Mouse (Mus musculus) C2C12 (cell line): ENCODE data around the gene Zic4. TPM values are rescaled to one million over a fixed set of nuclear protein-coding genes. Genes with fewer than 3 reads are reported as not detected.

Experiments
- H3K27me3 ChIP-seq: one replicate; pipeline ENCODE4 v1.6.1; 2011; ENCODE audit not compliant: control insufficient read depth, insufficient read depth, insufficient read length
- H3K36me3 ChIP-seq: one replicate; pipeline ENCODE4 v1.6.1; 2011; ENCODE audit not compliant: control insufficient read depth, insufficient read depth
- H3K4me3 ChIP-seq: one replicate; pipeline ENCODE4 v1.5.1; 2011; ENCODE audit warnings: mild to moderate bottlenecking, control low read depth; ENCODE audit not compliant: poor library complexity, insufficient read depth, severe bottlenecking
- H3K79me2 ChIP-seq: one replicate; pipeline ENCODE4 v1.6.1; 2011; ENCODE audit not compliant: control insufficient read depth, insufficient read depth
- H3K79me3 ChIP-seq: one replicate; pipeline ENCODE4 v1.6.1; 2011; ENCODE audit warnings: low read depth, control low read depth
- H3ac ChIP-seq: one replicate; pipeline ENCODE3; 2011; ENCODE audit warnings: low read depth; ENCODE audit not compliant: control insufficient read depth, insufficient read length
- CEBPB ChIP-seq: IDR thresholded peaks from one replicate; pipeline ENCODE4 v1.6.1; 2011; ENCODE audit warnings: low read depth, mild to moderate bottlenecking, control low read depth, moderate library complexity
- CTCF ChIP-seq: IDR thresholded peaks from one replicate; pipeline ENCODE4 v1.5.1; 2011; ENCODE audit not compliant: control insufficient read depth, insufficient read depth, insufficient read length
- FOSL1 ChIP-seq: IDR thresholded peaks from one replicate; pipeline ENCODE4 v1.8.0; 2011; ENCODE audit warnings: mild to moderate bottlenecking, low read length; ENCODE audit not compliant: poor library complexity, insufficient read depth, severe bottlenecking
- MAX ChIP-seq: IDR thresholded peaks from one replicate; pipeline ENCODE4 v1.6.1; 2011; ENCODE audit warnings: mild to moderate bottlenecking, control low read depth
- MYOD1 ChIP-seq: IDR thresholded peaks from one replicate; pipeline ENCODE4 v1.6.1; 2011; ENCODE audit warnings: low read depth; ENCODE audit not compliant: control insufficient read depth, insufficient read length
- MYOG ChIP-seq: IDR thresholded peaks from one replicate; pipeline ENCODE4 v1.6.1; 2011; ENCODE audit not compliant: control insufficient read depth, insufficient read length; ENCODE audit errors: extremely low read depth
- USF1 ChIP-seq: IDR thresholded peaks from one replicate; pipeline ENCODE4 v1.6.1; 2011; ENCODE audit warnings: low read depth, mild to moderate bottlenecking, control low read depth, moderate library complexity
- polyA plus RNA-seq: library from polyadenylated mRNA; unstranded; fragments of >200 nt; fragmentation: generic; extraction: Trizol; gene quantifications from one replicate; pipeline ENCODE4 v1.2.1, GENCODE M21; 2012; ENCODE audit warnings: missing spikeins

The Zic4 gene
- polyA plus RNA-seq, 1 experiment = 0.99 TPM

DNA sequence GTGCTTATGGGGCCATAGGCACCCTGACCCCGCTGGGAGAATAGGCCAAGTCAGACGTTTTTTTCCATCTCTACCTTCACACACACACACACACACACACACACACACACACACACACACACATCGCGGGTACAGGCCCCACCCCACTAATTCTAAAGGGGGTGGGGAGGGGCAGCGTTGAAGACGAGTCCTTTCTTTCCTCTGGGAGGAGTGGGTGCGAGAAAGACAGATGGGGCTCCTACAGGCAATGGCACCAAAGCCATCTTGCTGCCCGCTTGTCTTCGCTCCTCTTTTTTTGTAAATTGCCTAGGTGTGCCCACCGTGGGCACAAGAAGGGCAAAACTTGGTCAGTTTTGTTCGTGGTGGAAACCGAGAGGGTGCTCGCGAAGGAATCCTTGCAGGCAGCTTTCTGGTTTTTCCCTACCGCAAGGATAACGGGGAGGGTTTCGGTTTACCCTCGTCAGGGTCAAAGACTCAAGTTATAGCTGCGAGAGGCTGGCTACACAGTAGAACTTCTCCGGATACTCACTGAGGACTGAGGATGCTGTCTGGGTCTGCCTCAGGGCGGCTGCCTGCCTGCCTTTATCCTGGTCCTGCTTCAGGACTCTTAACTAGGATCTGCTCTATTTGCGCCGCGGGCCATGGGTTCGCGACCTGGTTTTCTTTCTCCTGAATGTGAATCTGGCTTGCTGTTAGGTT, 7.2 kb downstream of the Zic4 start:
- no peak for TF ChIP-seq CEBPB
- Histone ChIP-seq H3K4me3 (no peak overlapping the region), H3ac (no peak overlapping the region), H3K79me2 (no peaks in the 10 kb centered on the region), H3K36me3 (no peaks in the 10 kb centered on the region), H3K27me3 (no peaks in the 10 kb centered on the region), H3K79me3 (no peaks in the 10 kb centered on the region)

DNA sequence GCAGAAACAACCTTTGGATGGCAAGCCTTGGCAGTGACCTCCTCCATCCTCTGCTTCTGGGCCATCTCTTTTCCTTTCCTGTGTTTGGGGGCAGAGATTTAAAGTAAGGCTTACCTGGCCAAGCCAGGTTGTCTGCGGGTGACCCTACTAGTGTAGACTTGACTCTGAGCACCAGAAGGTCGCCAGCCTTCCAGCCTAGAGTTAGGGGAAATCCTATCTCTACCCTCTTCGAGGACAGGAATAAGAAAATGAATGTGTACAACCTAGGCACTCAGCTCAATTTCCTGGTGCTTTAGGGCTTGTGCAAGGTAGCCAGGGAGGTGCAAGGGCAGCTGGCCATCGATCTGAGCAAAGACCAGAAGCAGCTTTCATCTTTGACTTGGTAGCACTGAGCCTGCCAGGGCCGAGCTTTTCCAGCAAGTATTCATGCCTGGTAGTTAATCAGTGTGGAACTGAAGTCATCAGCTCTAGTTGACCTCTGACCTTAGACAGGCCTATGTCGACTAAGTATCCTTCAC, 8.0 kb downstream of the Zic4 start:
- H3K27me3 ChIP-seq = no peaks in the 10 kb centered on the region
- TF ChIP-seq CTCF = no peak
- TF ChIP-seq USF1 = no peak
- no peak for TF ChIP-seq CEBPB
- TF ChIP-seq MAX = no peak
- TF ChIP-seq MYOD1 = no peak
- no peak for TF ChIP-seq FOSL1
- TF ChIP-seq MYOG = no peak

GRCm38 (mm10) chr9:91371011-91371410, 8.8 kb downstream of the Zic4 start:
- Histone ChIP-seq H3K27me3 (no peaks in the 10 kb centered on the region), H3K79me2 (no peaks in the 10 kb centered on the region), H3K36me3 (no peaks in the 10 kb centered on the region), H3ac (no peak overlapping the region), H3K4me3 (no peak overlapping the region), H3K79me3 (no peaks in the 10 kb centered on the region)
- TF ChIP-seq CEBPB (no peak), USF1 (no peak), MYOD1 (no peak), CTCF (no peak)

More for the DNA sequence above, 8.0 kb downstream of the Zic4 start:
- H3K79me2 ChIP-seq = no peaks in the 10 kb centered on the region
- H3K4me3 ChIP-seq = no peak overlapping the region
- H3ac ChIP-seq = no peak overlapping the region
- H3K79me3 ChIP-seq = no peaks in the 10 kb centered on the region
- no peaks in the 10 kb centered on the region for H3K36me3 ChIP-seq

DNA sequence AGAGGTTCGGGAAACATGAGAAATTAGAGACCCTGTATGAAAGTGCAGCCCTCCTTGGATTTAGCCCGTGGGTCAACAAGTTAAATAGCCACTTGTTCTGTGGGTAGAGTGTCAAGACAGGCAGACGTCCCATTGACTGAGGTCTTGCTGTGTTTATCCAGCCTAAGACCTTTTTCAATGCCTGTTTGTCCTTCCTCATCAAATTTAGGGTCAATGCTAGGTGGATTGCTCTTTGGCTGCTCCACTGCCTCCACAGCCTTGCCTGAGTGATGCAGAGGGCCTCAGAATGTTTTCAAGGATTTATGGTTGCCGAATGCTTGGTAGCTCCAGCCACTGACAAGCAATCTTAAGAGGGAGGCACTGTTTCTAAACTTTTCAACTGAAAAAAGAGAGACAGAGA, 9.4 kb downstream of the Zic4 start:
- Histone ChIP-seq H3ac (no peak overlapping the region), H3K27me3 (no peaks in the 10 kb centered on the region), H3K4me3 (no peak overlapping the region), H3K36me3 (no peaks in the 10 kb centered on the region), H3K79me2 (no peaks in the 10 kb centered on the region), H3K79me3 (no peaks in the 10 kb centered on the region)
- TF ChIP-seq MYOG (no peak), MYOD1 (no peak), FOSL1 (no peak), CTCF (no peak), CEBPB (no peak), MAX (no peak)

DNA sequence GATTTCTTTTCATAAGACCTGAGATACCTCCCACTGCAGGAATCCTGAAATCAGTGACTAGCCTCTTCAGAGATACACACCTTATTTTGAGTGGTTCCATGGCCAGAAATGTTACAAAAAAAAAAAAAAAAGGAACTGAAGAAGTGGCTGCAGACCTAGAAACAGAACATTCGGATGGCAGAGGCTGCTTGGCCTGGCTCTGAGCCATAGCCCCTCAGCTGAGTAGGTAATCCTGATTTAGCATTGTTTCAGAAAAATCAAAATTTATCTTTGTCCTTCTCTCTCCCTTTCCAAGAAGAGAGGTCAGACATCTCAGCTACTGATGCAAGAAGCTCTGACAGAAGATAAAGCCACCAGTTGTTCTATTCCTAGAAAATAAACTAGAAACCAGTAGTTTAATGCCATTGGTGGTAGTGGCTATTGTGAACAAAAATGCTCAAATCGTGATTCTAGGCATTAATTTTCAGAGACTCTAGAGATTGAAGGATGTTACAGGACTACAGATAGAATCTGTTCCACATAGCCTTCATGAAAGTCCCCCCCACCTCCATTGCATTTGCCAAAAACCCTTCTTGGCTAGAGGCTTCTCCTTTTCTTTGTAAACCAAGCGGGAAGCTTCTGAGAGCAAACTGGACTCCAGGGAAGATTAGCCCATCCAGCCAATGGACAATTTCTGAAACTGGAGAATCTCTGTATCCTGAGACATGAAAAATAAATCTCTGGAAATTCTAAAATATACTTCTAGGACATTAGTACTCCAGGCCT, 11.8 kb downstream of the Zic4 start:
- H3K27me3 ChIP-seq = no peaks in the 10 kb centered on the region
- no peak overlapping the region for H3K4me3 ChIP-seq
- no peaks in the 10 kb centered on the region for H3K79me2 ChIP-seq
- no peaks in the 10 kb centered on the region for H3K79me3 ChIP-seq
- TF ChIP-seq USF1 (no peak), MYOD1 (no peak), CTCF (no peak), MAX (no peak), MYOG (no peak), FOSL1 (no peak), CEBPB (no peak)
- no peak overlapping the region for H3ac ChIP-seq
- H3K36me3 ChIP-seq = no peaks in the 10 kb centered on the region
